Mouse (Mus musculus) testis, adult 2 months (tissue): ENCODE measurements around the gene B020004J07Rik.
A peak's percentile ranks its signal among the peaks of the same experiment; 100 is the strongest.

Experiments
- CTCF ChIP-seq: fragments of 200-500 bp; IDR thresholded peaks from 2 replicates; pipeline ENCODE4 v1.5.1; 2012; ENCODE audit warnings: low read depth, mild to moderate bottlenecking, inconsistent platforms, low read length, moderate library complexity; ENCODE audit not compliant: control insufficient read depth, insufficient read depth, insufficient replicate concordance
- POLR2A ChIP-seq: fragments of 200-500 bp; IDR thresholded peaks from 2 replicates; pipeline ENCODE4 v1.6.1; 2012; ENCODE audit warnings: low read depth, mild to moderate bottlenecking, inconsistent platforms, low read length, moderate library complexity; ENCODE audit not compliant: control insufficient read depth

DNA sequence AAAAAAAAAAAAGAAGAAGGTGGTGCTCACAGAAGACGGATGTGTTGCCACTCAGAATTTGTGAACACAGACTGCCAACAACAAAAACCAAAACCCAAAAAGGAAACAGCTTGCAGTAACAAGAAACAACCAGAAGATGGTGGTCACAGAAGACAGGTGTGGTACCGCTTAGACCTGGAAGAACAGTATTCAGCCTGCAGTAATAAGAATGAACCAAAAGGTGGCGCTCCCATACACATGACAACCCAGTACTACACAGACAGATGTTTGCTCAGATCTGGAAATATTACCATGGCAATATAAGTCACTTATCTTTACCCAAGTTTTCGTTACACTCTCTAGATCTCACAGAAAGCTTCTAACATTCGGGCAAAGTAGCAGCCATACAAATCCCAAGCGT is 17.1 kb upstream of the B020004J07Rik start:
- TF ChIP-seq CTCF (peak; percentile 19; the same call in 1 of the 2 replicates), POLR2A (no peak)
